Mouse (Mus musculus) midbrain, embryonic 13.5 days (tissue): ENCODE results near the gene Josd2. TPM values are rescaled to one million over a fixed set of nuclear protein-coding genes. Genes with fewer than 3 reads are reported as not detected.

Experiments
- ATAC-seq: fragments of 200-750 bp; cut with Nextera tagmentation; 2 replicates; pipeline ENCODE4 v1.8.0; 2017; ENCODE audit warnings: mild to moderate bottlenecking, moderate TSS enrichment, moderate library complexity
- H3K27ac ChIP-seq: fragments of 300-500 bp; sonication (generic); 2 replicates; pipeline ENCODE4 v1.5.1; 2015; ENCODE audit warnings: inconsistent platforms, mild to moderate bottlenecking, moderate library complexity
- H3K27me3 ChIP-seq: fragments of 300-500 bp; sonication (generic); 2 replicates; pipeline ENCODE4 v1.6.1; 2015; ENCODE audit warnings: mild to moderate bottlenecking, inconsistent platforms
- H3K36me3 ChIP-seq: fragments of 300-500 bp; sonication (generic); 2 replicates; pipeline ENCODE4 v1.6.1; 2015; ENCODE audit warnings: mild to moderate bottlenecking, inconsistent platforms
- H3K4me1 ChIP-seq: fragments of 300-500 bp; sonication (generic); replicated peaks from 2 replicates; pipeline ENCODE4 v1.6.1; 2015; ENCODE audit warnings: inconsistent platforms
- H3K4me2 ChIP-seq: fragments of 300-500 bp; sonication (generic); replicated peaks from 2 replicates; pipeline ENCODE4 v1.6.1; 2015; ENCODE audit warnings: moderate library complexity, mild to moderate bottlenecking, inconsistent platforms
- H3K4me3 ChIP-seq: fragments of 300-500 bp; sonication (generic); replicated peaks from 2 replicates; pipeline ENCODE4 v1.5.1; 2015; ENCODE audit warnings: mild to moderate bottlenecking, inconsistent platforms
- H3K9ac ChIP-seq: fragments of 300-500 bp; sonication (generic); replicated peaks from 2 replicates; pipeline ENCODE4 v1.6.1; 2015; ENCODE audit warnings: mild to moderate bottlenecking, inconsistent platforms
- H3K9me3 ChIP-seq: fragments of 300-500 bp; sonication (generic); 2 replicates; pipeline ENCODE4 v1.6.1; 2016; ENCODE audit warnings: mild to moderate bottlenecking, inconsistent platforms
- WGBS: fragments of 180-500 bp; shearing (Covaris S2); methylation state at CpG from one replicate; pipeline ENCODE4 v1.1.7; 2015; 5-methylcytosine and 5-hydroxymethylcytosine counted together
- polyA plus RNA-seq: library from polyadenylated mRNA; unstranded; fragments of >200 nt; fragmentation: Nextera tagmentation; extraction: Ambion mirVana; gene quantifications from 2 replicates; pipeline ENCODE4 v1.2.1, GENCODE M21; 2015

The Josd2 gene
- polyA plus RNA-seq, 1 experiment from 2014 or later = 44.8 TPM

DNA sequence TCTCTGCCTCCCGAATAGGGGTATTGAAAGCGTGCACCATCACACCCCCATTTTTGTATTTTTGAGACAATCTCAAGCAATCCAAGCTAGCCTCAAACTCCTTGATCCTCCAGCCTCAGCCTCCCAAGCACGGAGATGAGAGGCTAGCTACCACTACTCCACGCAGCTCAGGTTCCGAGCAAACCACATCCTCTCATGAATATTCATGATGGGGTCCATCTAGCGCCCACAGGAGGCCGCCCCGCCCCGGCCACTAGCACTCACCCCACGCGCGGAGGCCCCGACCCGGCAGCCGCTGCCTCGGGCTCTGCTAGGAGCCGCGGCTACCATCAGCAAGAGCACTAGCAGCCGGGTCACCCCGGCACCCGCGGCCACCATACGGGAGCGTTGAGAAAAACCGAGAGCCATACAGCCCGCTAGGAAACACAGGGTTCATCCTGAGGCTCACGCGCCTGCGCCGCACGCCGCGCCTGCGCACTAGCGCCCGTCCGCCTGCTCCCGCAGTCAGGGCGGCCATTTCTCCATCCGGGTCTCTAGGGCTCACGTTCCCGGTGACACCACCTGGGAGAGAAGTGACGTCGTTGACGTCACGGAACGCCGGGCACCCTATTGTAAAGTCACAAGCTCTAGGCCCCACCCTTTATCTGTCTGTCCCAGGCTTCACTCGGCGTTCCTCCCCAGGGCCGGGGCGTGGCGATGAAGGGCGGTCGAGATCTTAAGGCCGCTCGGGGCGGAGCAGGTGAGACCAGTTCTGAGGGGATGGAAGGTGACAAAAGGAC lies 28.4 kb downstream of the Josd2 start, which contains the start of the genes Emc10 and Fam71e1:
TSS of gene Emc10 (minus strand) at position 538 of the 779 bp plus-strand sequence.
TSS of gene Fam71e1 (plus strand) at position 590 of the 779 bp plus-strand sequence.
- H3K4me1 ChIP-seq = peaks cover 36% of the 10 kb centered on the region
- H3K9me3 ChIP-seq = no peaks in the 10 kb centered on the region
- ATAC-seq = peak; percentile 95
- H3K27ac ChIP-seq = peak within 1 kb of the TSS; percentile 98
- peaks cover 34% of the 10 kb centered on the region for H3K36me3 ChIP-seq
- H3K4me2 ChIP-seq = peak within 1 kb of the TSS; percentile 84
- no peaks in the 10 kb centered on the region for H3K27me3 ChIP-seq
- H3K9ac ChIP-seq = peak within 1 kb of the TSS; percentile 94
- H3K4me3 ChIP-seq = peak within 1 kb of the TSS; percentile 75
- WGBS = under 1% methylated on average over 58 of the region's 58 CpGs

DNA sequence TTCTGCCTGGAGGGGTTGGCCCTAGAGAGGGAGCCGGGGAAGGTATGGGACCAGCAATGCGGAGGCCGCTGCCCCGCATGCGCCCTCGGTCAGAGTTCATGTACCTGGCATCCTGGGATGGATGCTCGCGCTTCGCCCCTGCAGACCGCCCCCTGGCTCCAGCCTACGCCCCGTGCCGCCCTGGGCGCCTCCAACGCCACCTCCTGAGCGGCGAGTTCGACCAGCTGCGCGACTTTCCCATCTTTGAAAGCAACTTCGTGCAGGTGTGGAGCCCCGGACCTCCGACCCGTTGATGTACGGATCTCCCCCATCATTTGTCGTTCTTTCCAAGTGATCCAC lies 29.0 kb downstream of the Josd2 start:
- Histone ChIP-seq H3K36me3 (peaks cover 28% of the 10 kb centered on the region), H3K27ac (peak overlapping the region; percentile 98), H3K9me3 (no peaks in the 10 kb centered on the region), H3K4me3 (peak overlapping the region; percentile 75), H3K9ac (peak overlapping the region; percentile 91), H3K27me3 (no peaks in the 10 kb centered on the region), H3K4me1 (peaks cover 36% of the 10 kb centered on the region), H3K4me2 (peak overlapping the region; percentile 84)
- ATAC-seq = no peak
- WGBS = under 1% methylated on average over 26 of the region's 26 CpGs

- Histone ChIP-seq H3K27ac (peak overlapping the region; percentile 98), H3K9ac (peak overlapping the region; percentile 91), H3K36me3 (peaks cover 21% of the 10 kb centered on the region), H3K9me3 (no peaks in the 10 kb centered on the region), H3K27me3 (no peaks in the 10 kb centered on the region), H3K4me1 (peaks cover 36% of the 10 kb centered on the region), H3K4me2 (peak overlapping the region; percentile 84), H3K4me3 (peak overlapping the region; percentile 75)
- WGBS = 87% methylated on average over 10 of the region's 10 CpGs
- ATAC-seq = no peak
Observed at GRCm38 (mm10) chr7:44497361-44498055, 29.7 kb downstream of the Josd2 start.

GRCm38 (mm10) chr7:44498922-44499321 lies 31.1 kb downstream of the Josd2 start:
- H3K36me3 ChIP-seq = peaks cover 9% of the 10 kb centered on the region; the same call in 1 of the 2 replicates
- ATAC-seq = no peak
- peaks cover 26% of the 10 kb centered on the region for H3K4me1 ChIP-seq
- H3K4me2 ChIP-seq = no peak overlapping the region
- H3K27me3 ChIP-seq = no peaks in the 10 kb centered on the region
- H3K9ac ChIP-seq = no peak overlapping the region
- WGBS = 70% methylated on average over 1 of the region's 1 CpGs
- no peaks in the 10 kb centered on the region for H3K9me3 ChIP-seq
- no peak overlapping the region for H3K4me3 ChIP-seq
- H3K27ac ChIP-seq = no peak overlapping the region

DNA sequence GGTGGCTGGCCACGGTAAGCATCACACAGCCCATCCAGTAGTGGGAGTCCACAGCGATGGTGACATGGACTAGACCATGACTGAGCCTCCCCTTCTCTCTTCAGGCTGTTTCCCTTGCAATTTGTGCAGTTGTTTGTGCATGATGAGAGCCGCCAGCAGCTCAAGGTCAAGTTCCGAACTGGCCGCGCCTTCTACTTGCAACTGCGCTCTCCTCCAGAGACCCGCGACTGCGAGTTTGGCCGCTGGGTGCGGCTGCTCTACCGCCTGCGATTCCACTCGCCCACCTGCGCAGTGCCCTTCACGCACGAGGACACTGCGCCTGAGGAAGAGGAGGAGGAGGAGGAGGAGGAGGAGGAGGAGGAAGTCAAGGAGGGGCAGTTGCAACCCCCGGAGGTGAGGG lies 32.3 kb downstream of the Josd2 start:
- Histone ChIP-seq H3K27me3 (no peaks in the 10 kb centered on the region), H3K4me2 (no peak overlapping the region), H3K9me3 (no peaks in the 10 kb centered on the region), H3K4me1 (peaks cover 16% of the 10 kb centered on the region), H3K9ac (no peak overlapping the region), H3K4me3 (no peak overlapping the region), H3K27ac (no peak overlapping the region), H3K36me3 (no peaks in the 10 kb centered on the region)
- no peak for ATAC-seq
- 59% methylated on average over 20 of the region's 20 CpGs for WGBS

DNA sequence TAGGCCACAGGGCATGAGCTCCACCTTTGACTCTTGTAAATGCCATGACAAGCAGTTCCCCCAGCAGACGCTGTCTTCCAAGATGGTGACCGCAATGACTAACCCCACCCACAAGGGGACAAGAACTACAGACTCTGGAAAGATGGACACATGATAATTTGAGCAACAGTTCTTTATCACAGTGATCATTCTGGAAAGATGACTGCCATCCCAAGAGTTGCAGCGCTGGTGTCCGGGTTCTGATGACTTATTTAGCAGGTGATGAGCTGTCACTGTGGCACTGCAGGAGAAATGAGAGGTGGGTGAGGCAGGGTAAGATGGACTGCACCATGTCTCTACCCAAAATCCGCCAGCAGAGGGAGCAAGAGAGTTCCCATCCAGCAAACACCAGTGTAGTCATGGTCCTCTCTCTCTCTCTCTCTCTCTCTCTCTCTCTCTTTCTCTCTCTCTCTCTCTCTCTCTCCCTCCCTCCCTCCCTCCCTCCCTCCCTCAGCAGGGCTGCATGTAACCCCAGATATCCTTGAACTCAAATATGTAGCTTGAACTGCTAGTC lies 33.9 kb downstream of the Josd2 start:
- 39% methylated on average over 5 of the region's 5 CpGs for WGBS
- Histone ChIP-seq H3K4me3 (no peak overlapping the region), H3K4me1 (peaks cover 9% of the 10 kb centered on the region), H3K36me3 (no peaks in the 10 kb centered on the region), H3K4me2 (no peak overlapping the region), H3K9me3 (no peaks in the 10 kb centered on the region), H3K27ac (no peak overlapping the region), H3K9ac (no peak overlapping the region), H3K27me3 (no peaks in the 10 kb centered on the region)
- ATAC-seq = peak; percentile 68

GRCm38 (mm10) chr7:44507491-44507890 lies 39.7 kb downstream of the Josd2 start:
- 0 out of 2 replicates have a peak, but pooled peaks cover 1% of the 10 kb centered on the region for H3K9me3 ChIP-seq
- no peak overlapping the region for H3K27ac ChIP-seq
- no peaks in the 10 kb centered on the region for H3K36me3 ChIP-seq
- no peak for ATAC-seq
- H3K4me1 ChIP-seq = no peaks in the 10 kb centered on the region
- H3K27me3 ChIP-seq = peaks cover 16% of the 10 kb centered on the region; the same call in 1 of the 2 replicates
- no peak overlapping the region for H3K9ac ChIP-seq
- H3K4me3 ChIP-seq = no peak overlapping the region
- no peak overlapping the region for H3K4me2 ChIP-seq

- Histone ChIP-seq H3K4me3 (no peak overlapping the region), H3K36me3 (no peaks in the 10 kb centered on the region), H3K4me2 (no peak overlapping the region), H3K9me3 (no peaks in the 10 kb centered on the region), H3K9ac (no peak overlapping the region), H3K27ac (no peak overlapping the region), H3K27me3 (peaks cover 48% of the 10 kb centered on the region), H3K4me1 (0 out of 2 replicates have a peak, but pooled peaks cover 3% of the 10 kb centered on the region)
- ATAC-seq = no peak
- 76% methylated on average over 9 of the region's 9 CpGs for WGBS
Observed at GRCm38 (mm10) chr7:44519240-44519913, 51.6 kb downstream of the Josd2 start.

DNA sequence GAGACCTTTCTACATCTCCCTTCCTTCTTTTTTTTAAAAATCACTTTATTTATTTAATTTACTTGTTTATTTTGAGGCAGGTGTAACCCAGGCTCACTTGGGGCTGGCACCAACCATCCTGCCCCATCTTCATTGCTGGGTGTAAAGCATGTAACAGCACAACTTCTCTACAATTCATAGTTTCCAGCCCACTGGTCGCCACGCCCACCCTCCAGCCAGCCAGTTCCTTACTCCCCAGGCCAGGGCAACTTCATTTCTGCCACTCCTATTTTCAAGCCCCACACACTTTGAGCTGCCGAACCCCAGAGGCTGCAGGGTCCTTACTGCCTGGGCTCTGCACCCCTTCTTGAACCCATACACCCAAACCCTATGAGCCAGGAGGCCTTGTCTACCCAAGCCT lies 53.2 kb downstream of the Josd2 start:
- H3K9me3 ChIP-seq = no peaks in the 10 kb centered on the region

More for the DNA sequence above, 53.2 kb downstream of the Josd2 start:
- Histone ChIP-seq H3K4me2 (no peak overlapping the region), H3K4me1 (0 out of 2 replicates have a peak, but pooled peaks cover 6% of the 10 kb centered on the region), H3K9ac (no peak overlapping the region), H3K36me3 (no peaks in the 10 kb centered on the region), H3K4me3 (no peak overlapping the region), H3K27me3 (peaks cover 57% of the 10 kb centered on the region), H3K27ac (no peak overlapping the region)
- 56% methylated on average over 3 of the region's 3 CpGs for WGBS
- no peak for ATAC-seq
